Mouse (Mus musculus): ENCODE data around the gene Krt12.

The Krt12 gene

GRCm38 (mm10) chr11:99422159-99422558 is at the start of gene Krt12:
Gene Krt12, minus strand, starts transcription at chr11:99422259.
- no peak for DNase-seq (ENCODE audit: low read depth, low spot score)

- DNase-seq (ENCODE audit: low read depth, low spot score): no peak
These were observed 47.2 kb upstream of the Krt12 start for GRCm38 (mm10) chr11:99469228-99469627.

GRCm38 (mm10) chr11:99468566-99468965 is 46.5 kb upstream of the Krt12 start:
- no peak for DNase-seq (ENCODE audit: low read depth, low spot score)

GRCm38 (mm10) chr11:99466316-99466715 is 44.3 kb upstream of the Krt12 start:
- DNase-seq (ENCODE audit: low read depth, low spot score): peak; percentile 81

GRCm38 (mm10) chr11:99464836-99465235 is 42.8 kb upstream of the Krt12 start:
- peak; percentile 91 for DNase-seq (ENCODE audit: low read depth, low spot score)

GRCm38 (mm10) chr11:99463155-99463554 is 41.1 kb upstream of the Krt12 start:
- peak; percentile 88 for DNase-seq (ENCODE audit: low read depth, low spot score)

- DNase-seq (ENCODE audit: low read depth, low spot score): no peak
These were observed 39.7 kb upstream of the Krt12 start for GRCm38 (mm10) chr11:99461736-99462135.

- no peak for DNase-seq (ENCODE audit: low read depth, low spot score)
These were observed 36.8 kb upstream of the Krt12 start for GRCm38 (mm10) chr11:99458887-99459286.

- no peak for DNase-seq (ENCODE audit: low read depth, low spot score)
These were observed 32.7 kb upstream of the Krt12 start for GRCm38 (mm10) chr11:99454759-99455158.

GRCm38 (mm10) chr11:99454044-99454443 is 32.0 kb upstream of the Krt12 start:
- no peak for DNase-seq (ENCODE audit: low read depth, low spot score)

GRCm38 (mm10) chr11:99448769-99449168 is 26.7 kb upstream of the Krt12 start:
- no peak for DNase-seq (ENCODE audit: low read depth, low spot score)

- DNase-seq (ENCODE audit: low read depth, low spot score): no peak
These were observed 19.2 kb upstream of the Krt12 start for GRCm38 (mm10) chr11:99441220-99441619.

- DNase-seq (ENCODE audit: low read depth, low spot score): no peak
These were observed 17.4 kb upstream of the Krt12 start for GRCm38 (mm10) chr11:99439465-99439864.

GRCm38 (mm10) chr11:99437972-99438371 is 15.9 kb upstream of the Krt12 start, which contains the start of gene Krt20:
Gene Krt20, minus strand, starts transcription at chr11:99438150.
- no peak for DNase-seq (ENCODE audit: low read depth, low spot score)

GRCm38 (mm10) chr11:99436625-99437024 is 14.6 kb upstream of the Krt12 start:
- no peak for DNase-seq (ENCODE audit: low read depth, low spot score)

- DNase-seq (ENCODE audit: low read depth, low spot score): peak; percentile 74
These were observed 8.6 kb upstream of the Krt12 start for GRCm38 (mm10) chr11:99430670-99431069.

- peak; percentile 59 for DNase-seq (ENCODE audit: low read depth, low spot score)
These were observed 1.5 kb downstream of the Krt12 start for GRCm38 (mm10) chr11:99420586-99420985.

- no peak for DNase-seq (ENCODE audit: low read depth, low spot score)
These were observed 4.2 kb downstream of the Krt12 start for GRCm38 (mm10) chr11:99417819-99418218.

GRCm38 (mm10) chr11:99416902-99417301 is 5.2 kb downstream of the Krt12 start:
- peak; percentile 92 for DNase-seq (ENCODE audit: low read depth, low spot score)

GRCm38 (mm10) chr11:99414463-99415147 is 7.5 kb downstream of the Krt12 start:
- no peak for DNase-seq (ENCODE audit: low read depth, low spot score)

- peak; percentile 73 for DNase-seq (ENCODE audit: low read depth, low spot score)
These were observed 8.8 kb downstream of the Krt12 start for GRCm38 (mm10) chr11:99413247-99413646.

- DNase-seq (ENCODE audit: low read depth, low spot score): no peak
These were observed 15.9 kb downstream of the Krt12 start for GRCm38 (mm10) chr11:99406186-99406585.

- no peak for DNase-seq (ENCODE audit: low read depth, low spot score)
These were observed 22.0 kb downstream of the Krt12 start for GRCm38 (mm10) chr11:99399956-99400549.

All from brain, adult 2 months (tissue).